33 mouse cellular contexts compared by ENCODE assay signal in genomic region chr1:66935195-66935594, GRCm38 (mm10). TPM values are rescaled to one million over a fixed set of nuclear protein-coding genes. Genes with fewer than 3 reads are reported as not detected.
DNase-seq lines count a peak whose midpoint lies in the region; ATAC-seq and TF ChIP-seq lines count a peak whose summit lies in the region.
"Had no signal": no experiment of that assay in that cellular context is flagged by ENCODE, and none has a peak within 500 bp of the region (broad histone marks: within the 10 kb centered on the region; RNA-seq: fewer than 3 reads in every experiment).

No protein-coding gene starts in this region.

- no peak for TF ChIP-seq EP300 in heart, postnatal 0 days (IDR thresholded peaks at IDR 0.05; ENCODE audit: low read depth)

- 50% methylated on average over 4 of the region's 4 CpGs for WGBS in heart, embryonic 12.5 days
- 40% methylated on average over 4 of the region's 4 CpGs for WGBS in heart, postnatal 0 days
- 66% methylated on average over 4 of the region's 4 CpGs for WGBS in kidney, embryonic 16.5 days

- H3K9ac ChIP-seq in heart, embryonic 12.5 days: no peak overlapping the region
- no peak overlapping the region for H3K9ac ChIP-seq in heart, postnatal 0 days (replicated peaks; ENCODE audit: low read depth, low read length)
- no peak overlapping the region for H3K9ac ChIP-seq in kidney, embryonic 16.5 days (replicated peaks; ENCODE audit: low read length)
- H3K9ac ChIP-seq: forebrain, embryonic 13.5 days; hindbrain, embryonic 12.5 days; intestine, embryonic 15.5 days; limb, embryonic 15.5 days; liver, embryonic 13.5 days; midbrain, embryonic 13.5 days; neural tube, embryonic 15.5 days had no signal

- no peaks in the 10 kb centered on the region for H3K27me3 ChIP-seq in heart, embryonic 12.5 days (replicated peaks)
- H3K27me3 ChIP-seq in heart, postnatal 0 days (ENCODE audit: control insufficient read depth, insufficient read depth, low read length): no peaks in the 10 kb centered on the region
- no peaks in the 10 kb centered on the region for H3K27me3 ChIP-seq in kidney, embryonic 16.5 days (ENCODE audit: insufficient read depth, low read length)
- H3K27me3 ChIP-seq: forebrain, embryonic 13.5 days; hindbrain, embryonic 12.5 days; intestine, embryonic 15.5 days; limb, embryonic 15.5 days; liver, embryonic 13.5 days; midbrain, embryonic 13.5 days; neural tube, embryonic 15.5 days had no signal

- peak overlapping the region; percentile 66 for H3K27ac ChIP-seq in heart, embryonic 12.5 days (ENCODE audit: poor library complexity, severe bottlenecking)
- peak overlapping the region; percentile 49 for H3K27ac ChIP-seq in heart, postnatal 0 days (ENCODE audit: low read depth)
- H3K27ac ChIP-seq in kidney, embryonic 16.5 days (ENCODE audit: low read length): no peak overlapping the region
- H3K27ac ChIP-seq: forebrain, embryonic 13.5 days; hindbrain, embryonic 12.5 days; hindbrain, postnatal 0 days; intestine, embryonic 15.5 days; kidney, postnatal 0 days; limb, embryonic 10.5 days; limb, embryonic 15.5 days; liver, embryonic 13.5 days; macrophage; midbrain, embryonic 13.5 days; neural tube, embryonic 15.5 days; stomach, postnatal 0 days had no signal

- H3K4me1 ChIP-seq in heart, embryonic 12.5 days (replicated peaks): peaks cover 19% of the 10 kb centered on the region
- peaks cover 22% of the 10 kb centered on the region for H3K4me1 ChIP-seq in heart, postnatal 0 days (ENCODE audit: control insufficient read depth, insufficient read depth)
- H3K4me1 ChIP-seq in kidney, embryonic 16.5 days (ENCODE audit: insufficient read depth, low read length): 0 out of 2 replicates have a peak, but pooled peaks cover 3% of the 10 kb centered on the region
- H3K4me1 ChIP-seq: forebrain, embryonic 13.5 days; hindbrain, embryonic 12.5 days; intestine, embryonic 15.5 days; limb, embryonic 15.5 days; liver, embryonic 13.5 days; midbrain, embryonic 13.5 days; neural tube, embryonic 15.5 days had no signal

- no peak for TF ChIP-seq CTCF in heart, postnatal 0 days (IDR thresholded peaks at IDR 0.05; ENCODE audit: low read depth)

- no peak for DNase-seq in heart, adult 9 months (ENCODE audit: low spot score in 2 of 2)
- DNase-seq in heart, postnatal 0 days (ENCODE audit: low spot score): no peak
- no peak for DNase-seq in heart, postnatal 4 days
- peak; percentile 17 for DNase-seq in gastrocnemius, postnatal 10 days
- no peak for DNase-seq in retina, embryonic 14.5 days (ENCODE audit: low spot score)
- DNase-seq: adrenal gland, adult 8-10 months; B cell, adult 2 months; cerebellum, adult 2 months; cerebellum, postnatal 25 days; heart, adult 18-20 months; kidney, adult 2 months; layer of hippocampus, postnatal 36 days; liver, embryonic 13.5 days; lung, adult 18-20 months; right cerebral cortex, postnatal 25 days; spleen, adult 18-20 months; thymus, adult 18-20 months; thymus, postnatal 25 days had no signal

- H3K36me3 ChIP-seq in heart, embryonic 12.5 days: no peaks in the 10 kb centered on the region
- H3K36me3 ChIP-seq in heart, postnatal 0 days (replicated peaks; ENCODE audit: control insufficient read depth, insufficient read depth, low read length): no peaks in the 10 kb centered on the region
- H3K36me3 ChIP-seq in kidney, embryonic 16.5 days (ENCODE audit: insufficient read depth, low read length): no peaks in the 10 kb centered on the region
- H3K36me3 ChIP-seq: hindbrain, embryonic 12.5 days; intestine, embryonic 15.5 days; limb, embryonic 10.5 days; limb, embryonic 15.5 days; liver, embryonic 13.5 days; midbrain, embryonic 13.5 days; neural tube, embryonic 15.5 days had no signal

- H3K4me2 ChIP-seq in heart, embryonic 12.5 days: peak overlapping the region; percentile 11; the same call in 1 of the 2 replicates
- 0 out of 2 replicates have a peak overlapping the region, but pooled peaks have one; percentile 33 for H3K4me2 ChIP-seq in heart, postnatal 0 days (ENCODE audit: low read depth, low read length)
- no peak overlapping the region for H3K4me2 ChIP-seq in kidney, embryonic 16.5 days (replicated peaks; ENCODE audit: low read depth, low read length)
- H3K4me2 ChIP-seq: forebrain, embryonic 13.5 days; hindbrain, embryonic 12.5 days; intestine, embryonic 15.5 days; limb, embryonic 15.5 days; liver, embryonic 13.5 days; midbrain, embryonic 13.5 days; neural tube, embryonic 15.5 days had no signal

- ATAC-seq in heart, embryonic 12.5 days (ENCODE audit: insufficient number of reproducible peaks, low FRiP score): no peak
- ATAC-seq in heart, postnatal 0 days (ENCODE audit: insufficient read depth, low read depth): no peak
- ATAC-seq in kidney, embryonic 16.5 days (ENCODE audit: low FRiP score, low TSS enrichment): no peak
- ATAC-seq: activated CD4-positive, CD25-positive, alpha-beta regulatory T cell, adult 4 months; forebrain, embryonic 13.5 days; hindbrain, postnatal 0 days; intestine, embryonic 15.5 days; lung, postnatal 0 days; midbrain, embryonic 13.5 days had no signal

- no peaks in the 10 kb centered on the region for H3K9me3 ChIP-seq in heart, embryonic 12.5 days (replicated peaks)
- no peaks in the 10 kb centered on the region for H3K9me3 ChIP-seq in heart, postnatal 0 days (replicated peaks; ENCODE audit: control insufficient read depth, low read length)
- H3K9me3 ChIP-seq in kidney, embryonic 16.5 days (ENCODE audit: low read length): no peaks in the 10 kb centered on the region
- H3K9me3 ChIP-seq: forebrain, embryonic 13.5 days; hindbrain, embryonic 12.5 days; intestine, embryonic 15.5 days; limb, embryonic 10.5 days; limb, embryonic 15.5 days; liver, embryonic 13.5 days; midbrain, embryonic 13.5 days; neural tube, embryonic 15.5 days had no signal

- no peak overlapping the region for H3K4me3 ChIP-seq in heart, embryonic 12.5 days
- no peak overlapping the region for H3K4me3 ChIP-seq in heart, postnatal 0 days (ENCODE audit: low read depth, low read length)
- no peak overlapping the region for H3K4me3 ChIP-seq in kidney, embryonic 16.5 days (ENCODE audit: low read length)
- H3K4me3 ChIP-seq: forebrain, embryonic 13.5 days; hindbrain, embryonic 12.5 days; intestine, embryonic 15.5 days; limb, embryonic 10.5 days; limb, embryonic 15.5 days; liver, embryonic 13.5 days; midbrain, embryonic 13.5 days; neural tube, embryonic 15.5 days had no signal

RNA-seq across cellular contexts. Expression of gene Myl1, which starts 10.0 kb away (rescaled TPM):
- polyA plus RNA-seq in heart, embryonic 12.5 days (2016; fragmentation: Nextera tagmentation; extraction: Ambion mirVana): 492 and 517 TPM in 2 replicates
- 128 and 160 TPM in 2 replicates for total RNA-seq in heart, postnatal 0 days (2014; rRNA removed; ENCODE audit: low replicate concordance)
- polyA plus RNA-seq in heart, postnatal 0 days (2015; fragmentation: Nextera tagmentation; extraction: Ambion mirVana): 388 and 459 TPM in 2 replicates
- total RNA-seq in heart, postnatal 4 days (2021): 10 to 100 TPM; 35.0 to 75.2 TPM
- total RNA-seq in gastrocnemius, postnatal 10 days (2021): over 10,000 TPM; 26,825 to 29,046 TPM
- polyA plus RNA-seq in kidney, embryonic 16.5 days (2015; fragmentation: Nextera tagmentation; extraction: Ambion mirVana): 27.2 and 28.1 TPM in 2 replicates
- polyA plus RNA-seq: activated CD4-positive, CD25-positive, alpha-beta regulatory T cell, adult 4 months; macrophage; midbrain, embryonic 13.5 days had no signal

Comparison
In these comparisons a context has a peak if more than half of its experiments do, and no peak if none do; other contexts are left out.
1. RNA of gene Myl1, which starts 10.0 kb away (total RNA-seq): 26,825 to 29,046 TPM in gastrocnemius, postnatal 10 days; 128 to 160 TPM in heart, postnatal 0 days and 35.0 to 75.2 TPM in heart, postnatal 4 days; every median in the first group is over 100 times any median in the second.